Mouse (Mus musculus) myocyte (in vitro differentiated cells): ENCODE data around the gene Olfr1444. TPM values are rescaled to one million over a fixed set of nuclear protein-coding genes. Genes with fewer than 3 reads are reported as not detected.

Source experiments
- H3K27me3 ChIP-seq: one replicate; pipeline ENCODE4 v1.6.1; 2011; ENCODE audit not compliant: control insufficient read depth, insufficient read depth, insufficient read length
- H3K36me3 ChIP-seq: one replicate; pipeline ENCODE4 v1.6.1; 2011; ENCODE audit not compliant: control insufficient read depth, insufficient read depth
- H3K4me2 ChIP-seq: one replicate; pipeline ENCODE4 v1.6.1; 2011; ENCODE audit warnings: low read depth, control low read depth
- H3K4me3 ChIP-seq: one replicate; pipeline ENCODE4 v1.5.1; 2011; ENCODE audit warnings: mild to moderate bottlenecking, control low read depth, moderate library complexity
- H3K79me2 ChIP-seq: one replicate; pipeline ENCODE4 v1.6.1; 2011; ENCODE audit not compliant: control insufficient read depth, insufficient read depth
- H3ac ChIP-seq: one replicate; pipeline ENCODE4 v1.6.1; 2011; ENCODE audit not compliant: control insufficient read depth, insufficient read length
- CEBPB ChIP-seq: IDR thresholded peaks from 2 replicates; pipeline ENCODE4 v1.6.1; 2011; ENCODE audit warnings: mild to moderate bottlenecking, moderate library complexity; ENCODE audit not compliant: poor library complexity, insufficient read depth, severe bottlenecking
- E2F4 ChIP-seq: IDR thresholded peaks from one replicate; pipeline ENCODE4 v1.6.1; 2011; ENCODE audit warnings: mild to moderate bottlenecking, control low read depth, moderate library complexity; ENCODE audit not compliant: insufficient read depth
- MAX ChIP-seq: IDR thresholded peaks from one replicate; pipeline ENCODE4 v1.6.1; 2011; ENCODE audit warnings: low read depth, mild to moderate bottlenecking, control low read depth
- MYOD1 ChIP-seq, 3 experiments: IDR thresholded peaks; one replicate each; pipeline ENCODE4 v1.6.1; 2011; ENCODE audit warnings: control low read depth in 2 of 3, low read depth in 2 of 3, mild to moderate bottlenecking in 2 of 3, moderate library complexity in 1 of 3; ENCODE audit not compliant: insufficient read length in 2 of 3, control insufficient read depth in 1 of 3
- MYOG ChIP-seq, 3 experiments: IDR thresholded peaks; one replicate each; pipeline ENCODE4 v1.6.1; 2011; ENCODE audit warnings: control low read depth in 2 of 3, low read depth in 2 of 3, mild to moderate bottlenecking in 2 of 3; ENCODE audit not compliant: insufficient read length in 2 of 3, control insufficient read depth in 1 of 3, insufficient read depth in 1 of 3
- POLR2A ChIP-seq: IDR thresholded peaks from one replicate; pipeline ENCODE4 v1.6.1; 2011; ENCODE audit warnings: low read depth, mild to moderate bottlenecking, control low read depth, moderate library complexity; ENCODE audit not compliant: insufficient read length
- POLR2AphosphoS2 ChIP-seq: IDR thresholded peaks from one replicate; pipeline ENCODE4 v1.6.1; 2011; ENCODE audit warnings: low read depth, control low read depth; ENCODE audit not compliant: insufficient read length
- REST ChIP-seq: IDR thresholded peaks from one replicate; pipeline ENCODE4 v1.6.1; 2011; ENCODE audit warnings: mild to moderate bottlenecking, control low read depth, moderate library complexity; ENCODE audit not compliant: insufficient read depth, insufficient read length
- SRF ChIP-seq: IDR thresholded peaks from one replicate; pipeline ENCODE4 v1.6.1; 2011; ENCODE audit warnings: low read depth; ENCODE audit not compliant: control insufficient read depth, insufficient read length
- TCF12 ChIP-seq: IDR thresholded peaks from one replicate; pipeline ENCODE4 v1.6.1; 2011; ENCODE audit warnings: mild to moderate bottlenecking, control low read depth; ENCODE audit not compliant: poor library complexity, insufficient read depth, severe bottlenecking
- TCF3 ChIP-seq: IDR thresholded peaks from one replicate; pipeline ENCODE4 v1.6.1; 2011; ENCODE audit warnings: low read depth, control low read depth; ENCODE audit not compliant: insufficient read length
- USF1 ChIP-seq: IDR thresholded peaks from one replicate; pipeline ENCODE4 v1.6.1; 2011; ENCODE audit warnings: low read depth, mild to moderate bottlenecking, control low read depth, moderate library complexity
- polyA plus RNA-seq: library from polyadenylated mRNA; unstranded; fragments of >200 nt; fragmentation: generic; extraction: Trizol; gene quantifications from one replicate; pipeline ENCODE4 v1.2.1, GENCODE M21; 2012; ENCODE audit warnings: missing spikeins

The Olfr1444 gene
- polyA plus RNA-seq, result not detected

- no peaks in the 10 kb centered on the region for H3K36me3 ChIP-seq
- TF ChIP-seq TCF3 (no peak), POLR2AphosphoS2 (no peak), MAX (no peak), MYOG (IDR thresholded peaks at IDR 0.05; ENCODE audit: control insufficient read depth in 1 of 3, insufficient read depth in 1 of 3, insufficient read length in 2 of 3, low read depth in 2 of 3) (no peak), SRF (no peak), POLR2A (no peak), USF1 (no peak), REST (no peak), MYOD1 (IDR thresholded peaks at IDR 0.05; ENCODE audit: control insufficient read depth in 1 of 3, insufficient read length in 2 of 3, low read depth in 2 of 3) (no peak), E2F4 (no peak), TCF12 (no peak)
Observed at GRCm38 (mm10) chr19:12856983-12857382, at the start of gene Olfr1444. TSS of gene Olfr1444 (plus strand) at chr19:12857283.

GRCm38 (mm10) chr19:12812644-12813364 lies 44.3 kb upstream of the Olfr1444 start:
- TF ChIP-seq REST (no peak), MAX (no peak), MYOG (IDR thresholded peaks at IDR 0.05; ENCODE audit: control insufficient read depth in 1 of 3, insufficient read depth in 1 of 3, insufficient read length in 2 of 3, low read depth in 2 of 3) (no peak), POLR2AphosphoS2 (no peak), E2F4 (no peak), MYOD1 (IDR thresholded peaks at IDR 0.05; ENCODE audit: control insufficient read depth in 1 of 3, insufficient read length in 2 of 3, low read depth in 2 of 3) (no peak), TCF12 (no peak), POLR2A (no peak), USF1 (no peak), SRF (no peak)
- Histone ChIP-seq H3K79me2 (no peaks in the 10 kb centered on the region), H3K36me3 (no peaks in the 10 kb centered on the region)

More at GRCm38 (mm10) chr19:12856983-12857382, at the start of gene Olfr1444:
- Histone ChIP-seq H3ac (no peak within 1 kb of the TSS), H3K4me2 (no peak within 1 kb of the TSS), H3K4me3 (no peak within 1 kb of the TSS), H3K79me2 (no peaks in the 10 kb centered on the region), H3K27me3 (no peaks in the 10 kb centered on the region)

GRCm38 (mm10) chr19:12813883-12814282 lies 43.2 kb upstream of the Olfr1444 start:
- Histone ChIP-seq H3ac (no peak overlapping the region), H3K4me3 (no peak overlapping the region), H3K79me2 (no peaks in the 10 kb centered on the region), H3K4me2 (no peak overlapping the region), H3K36me3 (no peaks in the 10 kb centered on the region), H3K27me3 (no peaks in the 10 kb centered on the region)
- TF ChIP-seq E2F4 (no peak), MAX (no peak), POLR2AphosphoS2 (no peak), USF1 (no peak), TCF12 (no peak), REST (no peak), MYOG (IDR thresholded peaks at IDR 0.05; ENCODE audit: control insufficient read depth in 1 of 3, insufficient read depth in 1 of 3, insufficient read length in 2 of 3, low read depth in 2 of 3) (no peak), SRF (no peak), CEBPB (no peak), TCF3 (no peak), MYOD1 (IDR thresholded peaks at IDR 0.05; ENCODE audit: control insufficient read depth in 1 of 3, insufficient read length in 2 of 3, low read depth in 2 of 3) (no peak), POLR2A (no peak)

More at GRCm38 (mm10) chr19:12812644-12813364, 44.3 kb upstream of the Olfr1444 start:
- H3ac ChIP-seq, result no peak overlapping the region
- H3K4me3 ChIP-seq, result no peak overlapping the region
- H3K27me3 ChIP-seq, result no peaks in the 10 kb centered on the region
- H3K4me2 ChIP-seq, result no peak overlapping the region

- TF ChIP-seq POLR2AphosphoS2, result no peak
- TF ChIP-seq POLR2A, result no peak
- TF ChIP-seq MAX, result no peak
- TF ChIP-seq E2F4, result no peak
- TF ChIP-seq TCF12, result no peak
- no peak for TF ChIP-seq MYOG (IDR thresholded peaks at IDR 0.05; ENCODE audit: control insufficient read depth in 1 of 3, insufficient read depth in 1 of 3, insufficient read length in 2 of 3, low read depth in 2 of 3)
- no peak for TF ChIP-seq TCF3
- no peak overlapping the region for H3ac ChIP-seq
Observed at GRCm38 (mm10) chr19:12818507-12818906, 38.6 kb upstream of the Olfr1444 start.

More at GRCm38 (mm10) chr19:12818507-12818906, 38.6 kb upstream of the Olfr1444 start:
- H3K36me3 ChIP-seq, result no peaks in the 10 kb centered on the region
- no peaks in the 10 kb centered on the region for H3K79me2 ChIP-seq
- H3K27me3 ChIP-seq, result no peaks in the 10 kb centered on the region
- no peak overlapping the region for H3K4me3 ChIP-seq
- no peak overlapping the region for H3K4me2 ChIP-seq
